Mouse (Mus musculus) layer of hippocampus, postnatal 25 days (tissue): ENCODE data around the gene Itprid2. TPM values are rescaled to one million over a fixed set of nuclear protein-coding genes. Genes with fewer than 3 reads are reported as not detected.

Experiments used
- DNase-seq, 2 experiments: peaks; one replicate each; pipeline ENCODE4 v3.0.0; 2022; ENCODE audit warnings: mixed read lengths in 2 of 2, low spot score in 1 of 2; ENCODE audit errors: extremely low spot score in 1 of 2
- total RNA-seq, 2 experiments: library from RNA; stranded (reverse); gene quantifications; 2 replicates each; pipeline ENCODE4 v1.2.3; 2021

Itprid2 gene
- total RNA-seq, 2 experiments from 2014 or later, result 38.5 TPM

GRCm38 (mm10) chr2:79647094-79647493 lies 11.9 kb downstream of the Itprid2 start:
- no peak for DNase-seq

- no peak for DNase-seq
Observed at GRCm38 (mm10) chr2:79647728-79648127, 12.6 kb downstream of the Itprid2 start.

GRCm38 (mm10) chr2:79651185-79651584 lies 16.0 kb downstream of the Itprid2 start:
- no peak for DNase-seq

GRCm38 (mm10) chr2:79651701-79652100 lies 16.5 kb downstream of the Itprid2 start:
- DNase-seq, result no peak

GRCm38 (mm10) chr2:79652502-79652901 lies 17.4 kb downstream of the Itprid2 start:
- no peak for DNase-seq

- DNase-seq, result no peak
Observed at GRCm38 (mm10) chr2:79653093-79653808, 18.1 kb downstream of the Itprid2 start.

- no peak for DNase-seq
Observed at GRCm38 (mm10) chr2:79653809-79654164, 18.6 kb downstream of the Itprid2 start.

GRCm38 (mm10) chr2:79657062-79657461 lies 21.9 kb downstream of the Itprid2 start:
- DNase-seq, result no peak

GRCm38 (mm10) chr2:79660417-79661185 lies 25.4 kb downstream of the Itprid2 start:
- no peak for DNase-seq

GRCm38 (mm10) chr2:79661486-79662104 lies 26.4 kb downstream of the Itprid2 start:
- DNase-seq, result no peak

- DNase-seq, result no peak
Observed at GRCm38 (mm10) chr2:79664532-79665286, 29.6 kb downstream of the Itprid2 start.

- DNase-seq, result no peak
Observed at GRCm38 (mm10) chr2:79665492-79665891, 30.3 kb downstream of the Itprid2 start.

GRCm38 (mm10) chr2:79675266-79675665 lies 40.1 kb downstream of the Itprid2 start:
- DNase-seq, result no peak

GRCm38 (mm10) chr2:79677663-79678257 lies 42.6 kb downstream of the Itprid2 start:
- DNase-seq, result no peak

- DNase-seq, result no peak
Observed at GRCm38 (mm10) chr2:79681672-79682071, 46.5 kb downstream of the Itprid2 start.

GRCm38 (mm10) chr2:79683258-79683657 lies 48.1 kb downstream of the Itprid2 start:
- DNase-seq, result no peak

- DNase-seq, result no peak
Observed at GRCm38 (mm10) chr2:79690838-79691237, 55.7 kb downstream of the Itprid2 start.

- DNase-seq, result no peak
Observed at GRCm38 (mm10) chr2:79695190-79695589, 60.0 kb downstream of the Itprid2 start.

GRCm38 (mm10) chr2:79695939-79696338 lies 60.8 kb downstream of the Itprid2 start:
- DNase-seq, result no peak

GRCm38 (mm10) chr2:79696478-79697230 lies 61.5 kb downstream of the Itprid2 start:
- DNase-seq, result no peak
